Mouse (Mus musculus): ENCODE data around the gene Tmem98.
A peak's percentile ranks its signal among the peaks of the same experiment; 100 is the strongest.

Gene Tmem98

GRCm38 (mm10) chr11:80791677-80792432, 18.1 kb upstream of the Tmem98 start:
- DNase-seq = no peak

DNA sequence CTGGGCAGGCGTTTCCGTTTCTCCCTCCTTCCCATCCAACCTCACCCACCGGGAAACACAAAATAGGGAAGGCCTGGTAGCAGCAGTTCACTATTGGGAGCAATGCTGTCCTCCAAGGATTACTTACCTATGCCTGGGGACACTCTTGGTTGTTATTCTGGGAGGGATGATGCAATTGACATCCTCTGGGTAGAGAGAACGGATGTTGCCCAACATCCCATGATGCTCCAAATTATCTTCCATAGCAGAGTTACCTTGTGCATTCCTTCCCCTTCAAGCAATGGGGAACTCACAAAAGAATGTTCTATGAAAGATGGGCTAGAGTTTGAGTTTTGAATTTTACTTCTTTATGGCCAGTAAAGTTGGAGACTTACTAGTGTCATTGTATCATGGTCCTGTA, 16.6 kb upstream of the Tmem98 start:
- DNase-seq = no peak

DNA sequence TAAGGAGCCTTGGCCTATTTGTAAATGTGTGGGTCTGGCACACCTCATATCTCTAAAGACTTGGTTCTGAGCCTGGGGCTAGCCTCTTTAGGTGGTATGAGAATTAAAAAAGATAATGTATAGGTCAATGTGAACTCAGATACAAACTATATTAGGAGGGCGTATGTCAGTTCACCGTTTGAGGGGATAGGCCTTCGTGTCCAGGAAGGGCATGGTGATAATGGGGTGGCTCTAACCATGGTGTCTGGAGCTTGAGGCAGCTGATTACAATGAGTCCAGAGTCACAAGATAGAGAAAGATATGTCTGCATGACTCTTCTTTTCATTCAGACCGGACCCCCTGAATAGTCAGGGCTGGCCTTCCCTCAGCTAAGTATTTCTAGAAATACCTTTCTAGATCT, 15.7 kb upstream of the Tmem98 start:
- no peak for DNase-seq

DNA sequence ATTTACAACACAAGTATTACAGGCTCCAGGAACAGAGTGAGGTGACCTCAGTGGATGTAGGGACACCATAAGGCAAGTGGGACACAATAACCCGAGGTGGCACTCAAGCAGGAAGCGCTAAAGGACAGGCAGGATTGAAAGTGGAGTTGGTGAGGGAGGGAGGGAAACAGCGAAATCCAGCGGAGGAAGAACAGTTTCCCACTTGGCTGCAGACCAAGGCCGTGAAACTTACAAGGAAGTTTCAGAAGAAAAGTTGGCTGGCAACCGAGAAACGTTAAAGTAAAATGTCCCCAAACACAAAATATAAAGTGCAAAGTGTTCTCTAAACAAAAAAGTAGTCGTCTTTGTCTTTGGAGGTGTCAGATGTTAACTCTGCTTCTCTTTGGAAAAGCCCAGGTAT, 14.5 kb upstream of the Tmem98 start:
- DNase-seq = no peak

GRCm38 (mm10) chr11:80799979-80800378, 10.0 kb upstream of the Tmem98 start:
- no peak for DNase-seq

DNA sequence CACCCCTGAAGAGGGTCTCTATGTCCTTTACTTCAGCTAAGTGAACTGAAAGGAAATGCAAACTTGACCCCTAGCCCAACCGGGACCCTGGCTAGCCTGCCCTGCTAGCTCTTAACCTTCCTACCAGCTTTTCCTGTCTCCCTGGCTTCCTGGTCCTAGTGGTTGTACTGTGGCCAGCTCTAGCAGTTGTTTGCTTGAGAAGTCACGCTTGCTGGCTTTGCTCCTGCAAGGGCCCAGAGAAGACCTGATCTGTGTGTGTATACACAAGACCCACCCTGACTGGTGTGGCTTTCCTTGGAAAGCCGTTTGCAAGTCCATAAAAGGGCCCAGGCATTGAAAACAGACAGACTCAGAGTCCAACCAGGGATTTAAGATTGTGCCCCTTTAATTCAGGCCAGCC, 7.3 kb upstream of the Tmem98 start:
- no peak for DNase-seq

GRCm38 (mm10) chr11:80808551-80809070, 1.4 kb upstream of the Tmem98 start:
- no peak for DNase-seq

GRCm38 (mm10) chr11:80809666-80809992, 346 bp upstream of the Tmem98 start:
- no peak for DNase-seq

GRCm38 (mm10) chr11:80811156-80811555, 1.2 kb downstream of the Tmem98 start:
- DNase-seq = no peak

DNA sequence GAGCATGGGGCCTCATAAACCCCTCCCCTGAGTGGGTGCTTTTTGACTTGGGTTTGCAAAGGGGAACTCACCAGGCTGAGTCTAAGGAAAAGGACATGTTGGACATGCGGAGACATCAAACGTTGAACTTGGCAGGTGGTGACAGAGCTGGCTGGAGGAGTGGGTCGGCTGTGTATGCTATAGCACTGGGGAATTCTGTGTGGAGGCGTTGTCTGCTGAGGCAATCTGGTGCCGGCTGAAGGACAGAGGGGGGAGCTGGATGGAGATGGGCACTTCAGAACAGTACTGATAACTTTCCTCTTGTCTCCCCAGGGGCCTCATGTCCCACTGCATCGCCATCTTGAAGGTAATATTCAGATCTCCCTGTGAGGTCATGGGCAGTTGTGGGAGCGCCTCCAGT, 5.4 kb downstream of the Tmem98 start:
- no peak for DNase-seq

- DNase-seq = peak; percentile 62
Measured at GRCm38 (mm10) chr11:80818060-80818697, 8.2 kb downstream of the Tmem98 start.

GRCm38 (mm10) chr11:80820085-80820484, 10.1 kb downstream of the Tmem98 start:
- DNase-seq = no peak

- DNase-seq = peak; percentile 34
Measured at GRCm38 (mm10) chr11:80821296-80821695, 11.3 kb downstream of the Tmem98 start.

GRCm38 (mm10) chr11:80821794-80822193, 11.8 kb downstream of the Tmem98 start:
- DNase-seq = no peak

DNA sequence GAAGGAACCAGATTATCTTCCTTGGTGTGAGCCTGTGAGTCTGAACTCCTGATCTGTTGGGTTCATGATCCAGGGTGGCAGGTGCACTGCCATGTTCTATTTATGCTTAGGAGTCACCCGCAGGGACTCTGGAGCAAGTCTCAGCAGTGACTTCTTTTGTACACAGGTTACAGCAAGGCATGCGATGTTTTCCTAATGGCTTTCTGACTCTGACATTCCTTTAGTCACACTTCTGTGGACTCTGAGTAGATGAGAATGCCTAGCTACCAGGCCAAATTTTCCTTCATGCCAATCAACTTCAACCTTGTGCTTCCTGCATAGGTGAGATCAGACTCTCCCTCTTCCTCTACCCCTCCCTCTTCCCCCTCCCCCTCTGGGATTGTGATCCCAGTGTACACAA, 25.4 kb downstream of the Tmem98 start:
- DNase-seq = no peak

GRCm38 (mm10) chr11:80835841-80836240, 25.9 kb downstream of the Tmem98 start:
- DNase-seq = no peak

DNA sequence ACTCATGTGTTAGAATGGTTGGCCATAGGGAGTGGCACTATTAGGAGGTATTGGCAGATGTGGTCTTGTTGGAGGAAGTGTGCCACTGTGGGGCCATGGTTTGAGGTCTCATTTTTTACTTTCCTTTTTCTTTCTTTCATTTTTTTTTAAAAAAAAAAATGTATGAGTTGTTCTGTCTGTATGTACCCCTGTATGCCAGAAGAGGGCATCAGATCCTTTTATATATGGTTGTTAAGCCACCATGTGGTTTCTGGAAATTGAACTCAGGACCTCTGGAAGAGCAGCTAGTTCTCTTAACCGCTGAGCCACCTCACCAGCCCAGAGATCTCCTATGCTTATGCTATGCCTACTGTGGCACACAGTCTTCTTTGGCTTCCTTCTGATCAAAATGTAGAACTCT, 28.7 kb downstream of the Tmem98 start:
- DNase-seq = no peak

- DNase-seq = no peak
Measured at GRCm38 (mm10) chr11:80843435-80843834, 33.5 kb downstream of the Tmem98 start.

DNA sequence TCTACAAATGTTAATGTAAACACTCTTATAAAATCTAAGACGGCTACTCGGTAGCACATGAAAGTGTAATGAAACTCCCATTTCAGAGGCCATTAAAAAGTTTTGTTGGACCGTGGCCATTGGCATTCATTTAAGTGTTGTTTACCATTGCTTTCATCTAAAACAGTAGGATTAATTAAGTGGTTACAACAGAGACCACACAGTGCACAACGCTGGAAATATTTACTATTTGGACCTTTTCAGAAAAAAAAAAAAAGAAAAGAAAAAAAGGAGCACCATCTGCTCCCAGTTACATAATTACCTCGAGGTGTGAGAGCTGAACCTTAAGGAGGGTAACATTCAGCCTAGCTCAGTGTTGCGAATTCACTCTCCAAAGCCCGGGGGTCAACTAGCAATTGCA, 35.5 kb downstream of the Tmem98 start:
- DNase-seq = no peak

GRCm38 (mm10) chr11:80846115-80846514, 36.1 kb downstream of the Tmem98 start:
- DNase-seq = no peak

- DNase-seq = no peak
Measured at GRCm38 (mm10) chr11:80848131-80848530, 38.2 kb downstream of the Tmem98 start.

DNA sequence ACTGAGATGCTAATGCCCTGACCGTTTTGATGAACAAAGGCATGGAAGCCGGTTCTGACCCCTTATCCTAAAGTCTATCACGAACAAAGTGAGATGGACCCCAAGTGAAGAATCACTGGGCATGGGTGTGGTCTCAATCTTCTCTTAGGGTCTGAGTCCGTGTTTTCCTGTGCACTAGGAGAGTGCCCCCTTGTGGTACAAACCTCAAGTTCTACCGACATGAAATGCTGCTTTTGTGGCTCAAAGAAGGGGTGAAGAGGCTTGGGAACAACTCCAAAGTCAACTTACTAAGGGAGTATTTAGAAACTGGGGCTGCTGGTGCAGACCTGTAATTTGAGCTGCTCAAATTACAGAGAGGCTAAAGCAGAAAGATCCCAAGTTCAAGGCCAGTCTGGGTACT, 41.9 kb downstream of the Tmem98 start:
- no peak for DNase-seq

DNA sequence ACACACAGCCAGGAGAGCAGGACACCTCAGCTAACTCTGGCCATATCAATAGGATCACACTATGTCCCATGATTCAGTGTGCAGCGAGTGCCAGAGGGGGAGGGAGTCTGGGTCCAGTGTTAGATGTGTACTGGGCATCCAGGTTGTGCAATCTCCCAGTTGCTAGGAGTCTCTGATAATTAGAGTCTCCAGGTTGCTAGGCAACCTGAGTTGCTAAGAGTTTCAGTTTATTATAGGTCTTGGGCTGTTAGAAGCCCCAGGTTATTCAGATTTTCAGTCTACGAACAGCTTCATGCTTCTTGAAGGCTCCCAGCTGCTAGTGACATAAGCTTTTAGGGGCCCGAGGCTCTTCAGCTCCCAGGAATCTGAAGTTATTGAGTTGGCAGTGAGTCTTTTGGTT, 43.0 kb downstream of the Tmem98 start:
- DNase-seq = no peak

- no peak for DNase-seq
Measured at GRCm38 (mm10) chr11:80854430-80854829, 44.5 kb downstream of the Tmem98 start.

DNA sequence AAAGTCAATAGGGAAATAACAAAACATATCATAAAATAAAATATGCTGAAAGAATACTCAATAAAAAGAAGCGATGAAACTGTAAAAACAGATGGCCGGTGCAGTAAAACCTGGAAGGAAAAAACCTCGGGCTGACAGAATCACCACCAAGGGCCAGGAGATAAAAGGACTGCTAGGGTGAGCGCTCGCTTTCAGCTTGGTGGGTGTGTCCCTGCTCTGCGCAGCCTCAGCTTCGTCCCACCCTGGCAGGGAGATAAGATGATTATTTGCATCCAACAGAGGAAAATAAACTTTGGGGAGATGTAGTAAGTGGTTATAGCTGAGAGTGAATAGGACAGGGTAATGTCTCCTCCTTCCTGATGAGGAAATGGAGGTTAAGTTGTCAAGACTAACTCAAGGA, 44.9 kb downstream of the Tmem98 start:
- no peak for DNase-seq

Measured in right cerebral cortex, postnatal 25 days (tissue).